Mouse (Mus musculus) gastrocnemius, postnatal 10 days (tissue): ENCODE results near the gene Kat14. TPM values are rescaled to one million over a fixed set of nuclear protein-coding genes. Genes with fewer than 3 reads are reported as not detected.

Experiments used
- DNase-seq: peaks from one replicate; pipeline ENCODE4 v3.0.0; 2021; ENCODE audit warnings: mixed read lengths
- total RNA-seq, 2 experiments: library from RNA; stranded (reverse); gene quantifications; 2 replicates each; pipeline ENCODE4 v1.2.3; 2021

Gene Kat14
- total RNA-seq, 2 experiments from 2014 or later: 21.9 to 22.3 TPM

GRCm38 (mm10) chr2:144381741-144382140, 13.0 kb downstream of the Kat14 start:
- no peak for DNase-seq

- DNase-seq: no peak
Measured at GRCm38 (mm10) chr2:144382624-144383138, 13.9 kb downstream of the Kat14 start.

GRCm38 (mm10) chr2:144386296-144386695, 17.5 kb downstream of the Kat14 start:
- no peak for DNase-seq

GRCm38 (mm10) chr2:144388416-144388815, 19.6 kb downstream of the Kat14 start:
- DNase-seq: no peak

- no peak for DNase-seq
Measured at GRCm38 (mm10) chr2:144399531-144399930, 30.7 kb downstream of the Kat14 start.

GRCm38 (mm10) chr2:144400659-144401058, 31.9 kb downstream of the Kat14 start:
- no peak for DNase-seq

- DNase-seq: no peak
Measured at GRCm38 (mm10) chr2:144409037-144409436, 40.3 kb downstream of the Kat14 start.

- peak; percentile 29 for DNase-seq
Measured at GRCm38 (mm10) chr2:144410603-144411002, 41.8 kb downstream of the Kat14 start.

GRCm38 (mm10) chr2:144414646-144415045, 45.9 kb downstream of the Kat14 start:
- DNase-seq: no peak

GRCm38 (mm10) chr2:144416859-144417258, 48.1 kb downstream of the Kat14 start:
- no peak for DNase-seq

- no peak for DNase-seq
Measured at GRCm38 (mm10) chr2:144418062-144418461, 49.3 kb downstream of the Kat14 start.

- no peak for DNase-seq
Measured at GRCm38 (mm10) chr2:144422094-144422675, 53.4 kb downstream of the Kat14 start.

GRCm38 (mm10) chr2:144425761-144426160, 57.0 kb downstream of the Kat14 start:
- no peak for DNase-seq

GRCm38 (mm10) chr2:144427852-144428251, 59.1 kb downstream of the Kat14 start:
- no peak for DNase-seq

- no peak for DNase-seq
Measured at GRCm38 (mm10) chr2:144428659-144429058, 59.9 kb downstream of the Kat14 start.

GRCm38 (mm10) chr2:144429171-144429570, 60.4 kb downstream of the Kat14 start:
- DNase-seq: no peak

- no peak for DNase-seq
Measured at GRCm38 (mm10) chr2:144431286-144431825, 62.6 kb downstream of the Kat14 start.

GRCm38 (mm10) chr2:144435679-144436078, 66.9 kb downstream of the Kat14 start:
- DNase-seq: no peak

- DNase-seq: no peak
Measured at GRCm38 (mm10) chr2:144438424-144438823, 69.6 kb downstream of the Kat14 start.

GRCm38 (mm10) chr2:144439191-144439700, 70.5 kb downstream of the Kat14 start:
- no peak for DNase-seq

GRCm38 (mm10) chr2:144441386-144441915, 72.7 kb downstream of the Kat14 start:
- DNase-seq: peak; percentile 13

GRCm38 (mm10) chr2:144446360-144446999, 77.7 kb downstream of the Kat14 start:
- DNase-seq: no peak

GRCm38 (mm10) chr2:144450378-144450777, 81.6 kb downstream of the Kat14 start:
- DNase-seq: no peak
